Mouse (Mus musculus) right cerebral cortex, postnatal 25 days (tissue): ENCODE measurements around the gene Alkbh3.

Experiments used
- DNase-seq: peaks from one replicate; pipeline ENCODE4 v3.0.0; 2022

Gene Alkbh3

DNA sequence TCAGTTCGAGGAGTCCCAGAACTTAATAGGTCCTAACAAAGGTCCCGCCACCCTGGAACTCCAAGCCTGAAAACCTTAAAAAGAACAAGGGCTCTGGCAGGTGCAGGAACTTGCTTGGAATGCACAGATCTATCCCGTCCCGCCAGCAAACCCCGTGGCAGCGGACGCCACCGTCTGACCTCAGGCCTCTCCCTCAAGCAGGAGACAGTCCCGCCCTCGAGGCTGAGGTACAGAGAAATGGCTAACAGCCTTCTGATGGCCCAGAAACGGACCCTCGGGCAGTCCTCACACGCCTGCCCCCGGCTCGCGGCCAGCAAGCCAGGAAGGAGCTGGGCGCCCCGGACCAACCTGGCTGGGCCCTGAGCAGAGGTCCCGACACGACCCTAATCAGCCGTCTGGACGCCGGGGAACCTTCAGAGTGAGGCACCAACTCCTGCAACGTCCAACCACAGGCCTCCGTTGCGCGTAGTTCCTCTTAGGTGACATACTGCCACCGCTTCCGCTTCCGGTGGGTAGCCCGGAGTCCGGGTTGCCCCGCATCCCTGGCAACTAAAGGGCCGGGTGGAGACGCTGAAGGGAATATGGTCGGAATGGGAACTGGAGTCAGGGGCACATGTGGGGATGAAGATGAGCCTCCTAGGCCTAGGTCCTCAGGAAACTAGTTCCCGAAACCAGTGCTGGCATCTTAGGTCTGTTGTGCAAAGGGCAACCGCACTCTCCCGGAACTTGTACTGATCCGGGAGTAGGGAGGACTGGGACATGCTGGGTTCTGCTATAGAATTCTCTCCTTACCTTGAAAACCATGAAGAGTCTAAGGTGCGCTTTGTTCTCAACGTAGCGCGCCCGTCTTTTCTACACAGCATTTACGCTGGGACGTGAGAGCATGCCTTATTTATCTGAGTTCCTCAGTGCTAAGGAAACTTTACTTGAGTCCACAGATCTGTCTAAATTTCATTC is at the start of gene Alkbh3:
Gene Alkbh3 (minus strand): TSS at position 473 of the 957 bp plus-strand sequence.
- DNase-seq, result peak; percentile 93

- no peak for DNase-seq
Observed at GRCm38 (mm10) chr2:94059459-94059858, 48.9 kb upstream of the Alkbh3 start.

DNA sequence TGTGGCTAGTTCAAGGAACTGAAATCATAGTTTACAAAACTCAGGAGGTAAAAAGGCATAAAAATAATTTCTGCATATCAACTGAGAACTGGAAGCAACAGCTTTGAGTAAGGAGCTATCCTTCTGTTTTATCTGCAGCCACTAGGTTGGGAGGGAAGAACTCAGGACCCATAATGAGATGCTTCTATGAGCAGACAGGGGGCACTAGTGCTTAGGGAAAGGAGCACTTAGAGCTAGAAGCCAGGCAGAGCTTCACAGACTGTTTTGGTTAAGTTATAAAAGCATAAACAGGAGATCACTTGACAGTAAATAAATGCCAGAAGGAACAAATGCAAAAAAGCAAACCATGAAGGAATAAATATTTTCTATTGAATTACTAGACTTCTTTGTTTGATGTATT is 44.2 kb upstream of the Alkbh3 start:
- peak; percentile 24 for DNase-seq

DNA sequence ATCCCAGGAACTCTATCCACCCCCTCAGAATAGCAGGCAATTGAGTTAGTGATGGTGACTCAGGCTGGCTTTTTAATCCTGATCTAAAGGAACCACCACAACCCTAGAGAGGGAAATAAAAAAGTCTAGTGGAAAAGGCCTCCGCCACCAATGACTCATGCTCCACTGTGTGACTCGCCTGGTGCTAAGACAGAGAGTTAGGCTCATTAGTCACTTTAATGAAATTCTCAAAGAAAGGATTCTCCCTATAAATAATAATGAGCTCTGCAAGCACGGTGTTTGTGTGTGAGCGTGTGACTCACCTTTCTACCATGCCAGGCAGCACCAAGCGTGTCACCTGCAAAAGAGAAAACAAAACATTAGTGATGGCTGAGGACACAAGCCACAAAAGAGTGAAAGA is 41.3 kb upstream of the Alkbh3 start:
- DNase-seq, result peak; percentile 38

DNA sequence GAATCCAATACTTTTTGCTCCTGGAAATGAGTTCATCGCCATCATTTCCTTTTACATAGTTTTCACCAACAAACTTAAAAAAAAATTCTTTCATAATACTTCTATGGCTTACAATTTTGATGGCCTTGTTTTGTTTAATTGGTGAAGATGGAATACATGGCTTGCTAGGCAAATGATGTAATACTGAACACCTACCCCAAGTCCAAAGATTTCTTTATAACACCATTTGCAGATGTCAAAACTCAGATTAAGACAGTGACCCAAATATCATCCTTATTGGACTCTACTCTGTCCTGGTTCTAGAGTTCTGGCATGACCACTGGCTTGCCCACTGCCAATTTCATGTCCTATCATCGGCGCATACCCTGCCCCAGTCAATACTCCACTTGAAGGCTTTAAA is 40.3 kb upstream of the Alkbh3 start:
- no peak for DNase-seq

DNA sequence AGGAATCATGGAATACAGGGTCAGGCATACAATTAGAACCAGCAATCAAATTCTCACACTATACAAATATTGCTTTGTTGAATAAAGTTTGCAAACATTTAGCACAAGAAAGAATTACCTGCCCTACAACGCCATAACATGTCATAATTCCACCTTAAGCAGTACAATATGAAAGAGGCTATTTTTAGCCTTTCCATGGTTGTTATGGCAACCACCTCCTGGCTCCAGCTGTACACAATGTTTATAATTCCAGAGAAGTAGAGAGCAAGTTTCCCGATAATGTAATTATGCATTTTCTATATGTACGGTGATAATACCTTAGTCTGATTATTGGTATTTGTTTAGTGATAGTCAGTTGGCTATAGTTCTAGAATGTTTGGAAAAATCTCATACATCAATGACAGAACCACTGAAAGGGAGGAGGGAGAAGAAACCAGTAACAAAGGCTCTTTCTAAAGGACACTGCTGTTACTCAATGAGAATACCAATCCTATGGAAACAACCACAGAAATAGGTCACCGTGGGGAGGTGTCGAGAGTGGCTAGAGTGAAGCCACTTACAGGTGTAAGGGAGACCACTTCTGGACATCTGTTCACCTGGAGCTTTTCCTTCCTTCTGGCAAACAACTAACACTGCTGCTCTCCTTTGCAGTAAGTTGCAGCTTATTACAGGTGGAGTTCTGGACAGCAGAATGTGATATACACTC is 39.0 kb upstream of the Alkbh3 start:
- no peak for DNase-seq

- DNase-seq, result no peak
Observed at GRCm38 (mm10) chr2:94048733-94049470, 38.3 kb upstream of the Alkbh3 start.

- no peak for DNase-seq
Observed at GRCm38 (mm10) chr2:94048271-94048670, 37.7 kb upstream of the Alkbh3 start.

DNA sequence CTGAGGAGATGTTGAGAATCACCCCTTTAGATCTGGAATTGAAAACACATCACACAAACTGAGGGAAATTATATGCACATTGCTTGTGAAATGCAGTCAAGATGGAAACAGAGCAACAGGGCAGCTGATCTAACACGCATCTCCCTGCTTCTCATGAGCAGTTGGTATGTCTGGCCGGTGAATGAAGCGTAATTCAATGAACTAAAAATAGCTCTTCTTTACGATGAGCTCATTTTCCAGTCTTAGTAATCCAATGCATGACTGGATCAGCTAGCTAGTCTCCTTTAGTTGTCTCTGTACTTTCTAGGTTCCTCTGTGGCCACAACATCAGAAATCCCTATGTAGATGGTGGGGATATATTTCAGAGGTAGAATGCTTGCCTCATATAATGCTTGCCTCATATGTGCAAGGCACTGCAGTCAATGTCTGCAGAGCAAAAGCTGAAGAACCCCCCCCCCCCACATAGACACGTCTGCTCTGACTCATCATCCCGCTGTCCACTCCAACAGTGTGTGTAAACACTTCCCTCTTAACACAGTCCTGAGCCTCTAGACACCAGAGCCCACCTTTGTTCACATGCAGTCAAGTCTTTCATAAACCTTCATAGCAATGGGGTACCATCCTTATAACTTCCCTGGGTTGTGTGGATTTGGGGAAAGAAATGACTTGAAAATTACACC is 34.9 kb upstream of the Alkbh3 start:
- no peak for DNase-seq

DNA sequence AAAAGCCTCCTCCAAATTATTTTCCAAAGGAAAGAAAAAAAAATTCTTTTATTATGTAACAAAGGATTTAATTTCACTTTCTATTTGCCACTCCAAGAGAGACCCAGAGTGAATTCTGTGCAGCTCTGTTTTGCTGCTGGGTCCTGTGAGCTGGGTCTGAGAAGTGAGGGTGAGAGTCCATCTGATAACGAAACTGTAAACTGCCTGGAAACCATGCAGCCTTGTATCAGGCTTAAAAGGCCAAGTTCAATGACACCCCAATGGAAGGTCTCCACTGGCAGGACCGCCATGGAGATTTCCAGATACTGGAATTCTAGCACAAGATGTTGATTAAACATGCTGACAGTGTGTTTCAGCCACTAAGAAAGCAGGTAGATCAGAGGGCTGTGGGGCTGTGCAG is 33.6 kb upstream of the Alkbh3 start:
- DNase-seq, result no peak

DNA sequence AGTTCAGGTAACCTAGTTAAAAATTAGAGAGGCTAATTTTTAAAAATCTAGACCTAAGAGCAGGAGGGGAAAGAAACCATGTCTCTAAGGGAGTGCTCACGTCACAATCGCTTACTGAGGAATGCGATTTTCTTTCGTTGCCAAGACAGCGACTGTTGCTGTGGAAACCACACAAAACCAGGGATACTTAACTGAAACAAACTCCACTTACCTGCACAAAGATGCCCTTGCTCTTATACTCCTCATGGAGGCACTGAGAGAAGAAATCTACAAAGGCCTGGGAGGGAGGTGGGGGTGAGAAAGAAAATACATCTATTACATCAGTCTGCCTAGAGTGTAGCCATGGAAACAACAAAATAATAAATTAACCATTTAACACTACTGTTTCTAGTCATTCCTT is 33.1 kb upstream of the Alkbh3 start:
- DNase-seq, result peak; percentile 20

- DNase-seq, result no peak
Observed at GRCm38 (mm10) chr2:94042461-94042860, 31.9 kb upstream of the Alkbh3 start.

DNA sequence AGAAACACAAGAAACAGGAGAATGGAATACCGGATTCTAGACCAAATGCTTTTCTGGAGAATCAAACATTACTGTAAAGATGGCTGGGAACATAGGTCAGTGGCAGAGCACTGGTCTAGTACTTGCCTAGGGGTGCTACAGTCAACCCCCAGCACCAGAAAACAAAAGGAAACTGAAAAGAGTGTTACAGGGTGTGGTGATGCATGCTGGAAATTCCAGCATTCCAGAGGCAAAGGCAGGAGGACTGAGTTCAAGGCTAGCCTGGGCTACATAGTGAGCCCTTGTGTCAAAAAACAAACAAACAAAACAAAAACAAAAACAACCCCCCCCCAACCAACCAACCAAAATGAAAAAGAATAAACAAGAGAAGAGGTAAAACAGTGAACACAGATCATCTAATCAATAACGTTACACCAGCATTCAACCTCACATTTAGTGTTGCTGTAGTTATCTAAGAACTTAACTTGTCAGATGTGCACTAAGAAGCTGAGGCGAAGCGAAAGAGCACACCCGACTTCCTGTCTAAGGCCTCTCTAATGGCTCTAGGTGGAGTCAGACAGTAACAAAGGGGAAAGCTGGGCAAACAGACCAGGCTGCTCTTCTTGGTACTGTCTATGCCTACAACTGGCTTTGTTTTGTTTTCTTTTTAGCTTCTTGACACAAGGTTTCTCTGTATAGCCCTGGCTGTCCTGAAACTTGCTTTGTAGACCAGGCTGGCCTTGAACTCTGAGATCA is 30.0 kb upstream of the Alkbh3 start:
- DNase-seq, result no peak

DNA sequence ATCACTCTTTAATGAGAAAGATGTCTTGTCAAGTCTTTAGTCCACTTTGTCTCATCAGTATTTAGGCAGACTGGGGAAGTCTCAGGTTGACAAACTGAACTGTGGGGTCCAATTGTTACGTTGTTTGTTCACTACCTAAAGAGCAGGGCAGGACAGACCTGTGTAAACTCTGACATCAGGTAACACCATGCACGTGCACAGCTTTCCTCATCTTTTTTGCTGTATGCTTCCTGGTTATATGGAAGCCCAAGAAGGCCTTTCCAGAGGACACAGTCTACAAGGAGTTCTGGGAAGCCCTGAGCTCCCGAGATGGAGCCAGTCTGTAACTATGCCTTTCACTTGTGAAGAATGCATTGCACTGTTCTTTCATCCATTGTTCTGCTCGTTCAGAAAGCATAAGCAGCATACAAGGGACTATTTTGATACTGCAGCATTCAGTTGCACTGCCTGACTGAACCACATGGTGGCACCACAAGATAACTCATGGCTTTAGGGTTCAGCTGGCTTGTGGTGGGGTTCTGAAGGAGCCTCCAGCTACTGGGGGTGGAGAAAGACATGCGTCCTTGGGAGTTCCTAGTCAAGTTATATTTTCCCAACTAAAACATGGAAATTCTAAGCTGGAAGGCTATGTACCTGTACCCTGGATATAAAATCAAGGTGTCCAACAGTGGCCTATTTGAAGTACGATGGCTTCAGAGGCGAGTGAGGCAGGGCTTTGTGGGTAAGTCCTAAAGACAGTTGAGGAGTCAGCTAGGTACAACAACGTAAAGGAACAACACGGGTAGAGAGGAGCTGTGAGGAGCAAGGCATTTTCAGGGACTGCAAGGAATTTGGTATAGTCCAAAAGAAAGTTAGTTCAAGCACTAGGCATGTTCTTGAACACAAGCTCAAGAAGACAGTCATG is 25.1 kb upstream of the Alkbh3 start:
- peak; percentile 82 for DNase-seq

GRCm38 (mm10) chr2:94030602-94031001 is 20.0 kb upstream of the Alkbh3 start:
- DNase-seq, result no peak

DNA sequence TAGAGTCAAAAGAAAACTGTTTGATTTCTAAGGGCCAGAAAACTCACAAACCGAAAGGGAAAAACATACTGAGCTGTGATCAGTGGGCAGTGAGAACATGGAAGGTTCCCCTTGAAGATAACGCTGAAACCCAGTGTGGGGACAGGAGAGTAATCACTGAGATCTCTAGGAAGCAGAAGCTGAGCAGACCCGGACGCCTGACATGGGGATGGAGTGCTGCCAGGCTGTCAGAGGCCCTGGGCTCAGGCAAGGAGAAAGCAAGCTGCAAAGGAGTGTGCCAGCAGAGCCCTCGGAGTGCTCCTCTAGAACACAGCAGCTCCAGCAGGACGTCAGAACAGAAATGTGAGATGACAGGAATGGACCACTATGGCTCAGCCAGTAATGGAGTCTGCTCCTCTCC is 14.0 kb upstream of the Alkbh3 start:
- DNase-seq, result no peak

DNA sequence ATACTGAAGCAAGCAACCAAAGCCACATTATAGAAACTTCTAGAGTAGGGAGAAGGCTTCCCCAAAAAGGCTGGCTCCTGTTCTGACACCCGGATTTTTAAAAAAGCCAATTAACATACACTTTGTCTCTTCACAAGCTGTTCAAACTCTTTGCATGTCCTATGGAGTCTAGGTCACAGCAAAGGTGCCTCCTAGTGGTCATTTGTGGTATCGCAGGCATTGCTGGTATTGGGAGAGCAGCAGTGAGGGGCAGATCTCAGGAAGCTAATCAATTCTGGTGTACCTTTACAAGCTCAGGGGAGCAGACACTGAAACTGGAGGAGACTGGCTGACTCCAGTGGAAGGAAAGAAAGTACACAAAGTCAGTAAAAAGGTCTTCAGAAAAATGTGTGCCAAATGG is 8.3 kb downstream of the Alkbh3 start:
- peak; percentile 82 for DNase-seq

GRCm38 (mm10) chr2:94001918-94002317 is 8.7 kb downstream of the Alkbh3 start:
- no peak for DNase-seq

DNA sequence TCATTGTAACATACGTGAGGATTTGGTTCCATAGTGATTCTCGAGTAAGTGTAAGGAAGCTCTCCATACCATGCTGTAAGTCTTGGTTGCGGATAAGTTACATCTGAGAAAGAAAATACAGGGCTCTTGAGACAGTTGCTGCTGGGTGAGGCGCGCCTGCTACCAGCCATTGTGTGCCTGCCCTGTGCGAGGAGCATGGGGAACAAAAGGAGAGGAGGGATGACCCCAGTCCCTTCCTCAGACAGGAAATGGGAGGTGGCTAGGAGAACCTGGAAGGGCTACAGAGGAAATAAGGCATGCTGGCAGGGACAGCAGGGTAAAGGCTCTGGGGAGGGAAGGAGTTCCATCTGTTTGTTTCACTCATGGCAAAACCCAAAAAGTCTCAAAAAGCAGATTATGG is 9.2 kb downstream of the Alkbh3 start:
- no peak for DNase-seq

GRCm38 (mm10) chr2:93996254-93996653 is 14.4 kb downstream of the Alkbh3 start, which contains the start of gene Gm27027:
Gm27027 (minus strand) TSS chr2:93996354.
- DNase-seq, result no peak

GRCm38 (mm10) chr2:93992810-93993209 is 17.8 kb downstream of the Alkbh3 start:
- no peak for DNase-seq
